Mouse (Mus musculus) thymus, adult 2 months (tissue): ENCODE data around the gene Adap1. TPM values are rescaled to one million over a fixed set of nuclear protein-coding genes. Genes with fewer than 3 reads are reported as not detected.

ENCODE experiments used
- DNase-seq: peaks from one replicate; pipeline ENCODE4 v3.0.0; 2021
- H3K27ac ChIP-seq: fragments of 200-500 bp; 2 replicates; pipeline ENCODE4 v1.5.1; 2012; ENCODE audit warnings: low read length, control low read depth; ENCODE audit not compliant: control insufficient read depth, insufficient read depth
- H3K27me3 ChIP-seq: fragments of 200-500 bp; 2 replicates; pipeline ENCODE4 v1.6.1; 2012; ENCODE audit warnings: mild to moderate bottlenecking, low read length, moderate library complexity, mixed read lengths; ENCODE audit not compliant: control insufficient read depth, insufficient read depth
- H3K36me3 ChIP-seq: fragments of 200-500 bp; 2 replicates; pipeline ENCODE4 v1.6.1; 2012; ENCODE audit warnings: mild to moderate bottlenecking, low read length, moderate library complexity; ENCODE audit not compliant: control insufficient read depth, insufficient read depth
- H3K4me1 ChIP-seq: fragments of 200-500 bp; replicated peaks from 2 replicates; pipeline ENCODE4 v1.6.1; 2012; ENCODE audit warnings: low read length; ENCODE audit not compliant: control insufficient read depth, insufficient read depth
- H3K4me3 ChIP-seq: fragments of 200-500 bp; 2 replicates; pipeline ENCODE4 v1.5.1; 2012; ENCODE audit warnings: mild to moderate bottlenecking, low read length, control low read depth, moderate library complexity; ENCODE audit not compliant: control insufficient read depth, insufficient read depth
- CTCF ChIP-seq: fragments of 200-500 bp; IDR thresholded peaks from 2 replicates; pipeline ENCODE4 v1.5.1; 2012; ENCODE audit warnings: mild to moderate bottlenecking, control low read depth, low read length, moderate library complexity, borderline replicate concordance; ENCODE audit not compliant: control insufficient read depth, poor library complexity, insufficient read depth; ENCODE audit errors: extremely low read depth
- POLR2A ChIP-seq: fragments of 200-500 bp; IDR thresholded peaks from 2 replicates; pipeline ENCODE4 v1.6.1; 2012; ENCODE audit warnings: mild to moderate bottlenecking, low read length, control low read depth, moderate library complexity; ENCODE audit not compliant: control insufficient read depth, poor library complexity, insufficient read depth; ENCODE audit errors: extremely low read depth
- WGBS: fragments of 180-500 bp; shearing (Covaris S2); methylation state at CpG from one replicate; pipeline ENCODE4 v1.1.7; 2018; 5-methylcytosine and 5-hydroxymethylcytosine counted together
- polyA plus RNA-seq: library from polyadenylated mRNA; depleted of rRNA; stranded (reverse); fragments of >200 nt; gene quantifications from 2 replicates; pipeline ENCODE4 v1.2.3, GENCODE M21; 2012; rRNA removed

Adap1 gene
- polyA plus RNA-seq = 13.1 and 15.5 TPM in 2 replicates

- no peak within 1 kb of the TSS for H3K27ac ChIP-seq
- peak within 1 kb of the TSS; percentile 40 for H3K4me3 ChIP-seq
- peak; percentile 63 for DNase-seq
- no peak for TF ChIP-seq POLR2A
- peak; percentile 73 for TF ChIP-seq CTCF
- H3K4me1 ChIP-seq = peaks cover 8% of the 10 kb centered on the region; the same call in 1 of the 2 replicates
- WGBS = 3% methylated on average over 61 of the region's 61 CpGs
- no peaks in the 10 kb centered on the region for H3K36me3 ChIP-seq
- no peaks in the 10 kb centered on the region for H3K27me3 ChIP-seq
Observed at GRCm38 (mm10) chr5:139325395-139325966, at the start of gene Adap1. Gene Adap1, minus strand, starts transcription at chr5:139325622.

GRCm38 (mm10) chr5:139374841-139375240 lies 49.4 kb upstream of the Adap1 start:
- no peak overlapping the region for H3K4me3 ChIP-seq
- H3K27ac ChIP-seq = no peak overlapping the region
- no peak for DNase-seq
- 95% methylated on average over 2 of the region's 2 CpGs for WGBS
- no peaks in the 10 kb centered on the region for H3K36me3 ChIP-seq
- H3K27me3 ChIP-seq = no peaks in the 10 kb centered on the region
- peaks cover 48% of the 10 kb centered on the region for H3K4me1 ChIP-seq
- TF ChIP-seq POLR2A = no peak
- TF ChIP-seq CTCF = no peak

- TF ChIP-seq POLR2A (no peak), CTCF (no peak)
- Histone ChIP-seq H3K27ac (no peak overlapping the region), H3K4me3 (no peak overlapping the region), H3K36me3 (no peaks in the 10 kb centered on the region), H3K27me3 (no peaks in the 10 kb centered on the region), H3K4me1 (peaks cover 41% of the 10 kb centered on the region)
- 71% methylated on average over 6 of the region's 6 CpGs for WGBS
- DNase-seq = no peak
Observed at GRCm38 (mm10) chr5:139373889-139374444, 48.5 kb upstream of the Adap1 start.

GRCm38 (mm10) chr5:139373126-139373525 lies 47.7 kb upstream of the Adap1 start:
- no peak overlapping the region for H3K4me3 ChIP-seq
- DNase-seq = no peak
- H3K4me1 ChIP-seq = peaks cover 40% of the 10 kb centered on the region
- TF ChIP-seq CTCF = no peak
- TF ChIP-seq POLR2A = no peak
- no peaks in the 10 kb centered on the region for H3K27me3 ChIP-seq
- 90% methylated on average over 3 of the region's 3 CpGs for WGBS
- H3K27ac ChIP-seq = no peak overlapping the region
- H3K36me3 ChIP-seq = no peaks in the 10 kb centered on the region

- Histone ChIP-seq H3K4me3 (peak overlapping the region; percentile 59), H3K27me3 (no peaks in the 10 kb centered on the region), H3K36me3 (no peaks in the 10 kb centered on the region), H3K4me1 (peaks cover 37% of the 10 kb centered on the region), H3K27ac (no peak overlapping the region)
- 3% methylated on average over 39 of the region's 39 CpGs for WGBS
- DNase-seq = peak; percentile 83
- 0 out of 2 replicates have a peak, but pooled peaks have one; percentile 39 for TF ChIP-seq POLR2A
- TF ChIP-seq CTCF = peak; percentile 34; the same call in 1 of the 2 replicates
Observed at GRCm38 (mm10) chr5:139371631-139372401, 46.4 kb upstream of the Adap1 start.

GRCm38 (mm10) chr5:139371118-139371517 lies 45.7 kb upstream of the Adap1 start:
- H3K36me3 ChIP-seq = no peaks in the 10 kb centered on the region

More at GRCm38 (mm10) chr5:139371118-139371517, 45.7 kb upstream of the Adap1 start:
- no peak overlapping the region for H3K4me3 ChIP-seq
- 89% methylated on average over 5 of the region's 5 CpGs for WGBS
- peaks cover 33% of the 10 kb centered on the region for H3K4me1 ChIP-seq
- no peak for DNase-seq
- no peak overlapping the region for H3K27ac ChIP-seq
- no peaks in the 10 kb centered on the region for H3K27me3 ChIP-seq
- no peak for TF ChIP-seq POLR2A
- TF ChIP-seq CTCF = no peak
